Mouse (Mus musculus): Measurements from ENCODE around the gene Ski. TPM values are rescaled to one million over a fixed set of nuclear protein-coding genes. Genes with fewer than 3 reads are reported as not detected.

The Ski gene
- polyA plus RNA-seq, 1 experiment from 2014 or later = 21.0 TPM

- Histone ChIP-seq H3K4me3 (ENCODE audit: low read depth, low read length) (no peak overlapping the region), H3K9ac (ENCODE audit: low read depth, low read length) (no peak overlapping the region), H3K4me2 (replicated peaks; ENCODE audit: low read depth, low read length) (no peak overlapping the region), H3K9me3 (ENCODE audit: control insufficient read depth, low read length) (no peaks in the 10 kb centered on the region), H3K27me3 (ENCODE audit: control insufficient read depth, insufficient read depth, low read length) (no peaks in the 10 kb centered on the region), H3K4me1 (replicated peaks; ENCODE audit: control insufficient read depth, insufficient read depth, low read length) (peaks cover 10% of the 10 kb centered on the region), H3K27ac (ENCODE audit: low read depth, low read length) (no peak overlapping the region), H3K36me3 (ENCODE audit: control insufficient read depth, insufficient read depth, low read length) (no peaks in the 10 kb centered on the region)
- DNase-seq (ENCODE audit: low spot score) (no peak), ATAC-seq (ENCODE audit: low FRiP score) (no peak)
- WGBS = 79% methylated on average over 8 of the region's 8 CpGs
These were observed 73.3 kb downstream of the Ski start for GRCm38 (mm10) chr4:155148910-155149698.

DNA sequence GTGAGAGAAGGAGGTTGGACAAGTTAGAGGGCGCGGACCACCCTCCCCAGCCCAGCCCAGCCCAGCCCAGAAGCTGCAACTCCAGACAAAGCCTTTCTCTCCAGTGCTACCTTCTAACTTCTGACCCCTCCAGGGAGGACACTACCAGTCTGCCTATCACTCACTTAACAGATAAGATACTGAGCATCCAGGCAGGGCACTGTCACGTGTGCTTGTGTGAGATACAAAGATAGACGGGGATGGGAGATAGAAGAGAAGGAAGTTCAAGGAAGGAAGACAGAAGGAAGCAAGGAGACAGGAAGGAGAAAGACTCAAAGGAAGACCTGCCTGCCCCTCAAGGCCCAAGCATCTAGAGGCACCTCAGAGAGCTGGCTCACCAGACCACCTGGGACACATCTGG lies 73.9 kb downstream of the Ski start:
- H3K27me3 ChIP-seq (ENCODE audit: control insufficient read depth, insufficient read depth, low read length) = no peaks in the 10 kb centered on the region
- no peaks in the 10 kb centered on the region for H3K36me3 ChIP-seq (ENCODE audit: control insufficient read depth, insufficient read depth, low read length)
- ATAC-seq (ENCODE audit: low FRiP score) (no peak), DNase-seq (ENCODE audit: low spot score) (no peak)
- WGBS = 73% methylated on average over 4 of the region's 4 CpGs
- no peak overlapping the region for H3K9ac ChIP-seq (ENCODE audit: low read depth, low read length)
- no peak overlapping the region for H3K4me2 ChIP-seq (replicated peaks; ENCODE audit: low read depth, low read length)
- peaks cover 15% of the 10 kb centered on the region for H3K4me1 ChIP-seq (replicated peaks; ENCODE audit: control insufficient read depth, insufficient read depth, low read length)
- no peak overlapping the region for H3K4me3 ChIP-seq (ENCODE audit: low read depth, low read length)
- H3K27ac ChIP-seq (ENCODE audit: low read depth, low read length) = no peak overlapping the region
- H3K9me3 ChIP-seq (ENCODE audit: control insufficient read depth, low read length) = no peaks in the 10 kb centered on the region

DNA sequence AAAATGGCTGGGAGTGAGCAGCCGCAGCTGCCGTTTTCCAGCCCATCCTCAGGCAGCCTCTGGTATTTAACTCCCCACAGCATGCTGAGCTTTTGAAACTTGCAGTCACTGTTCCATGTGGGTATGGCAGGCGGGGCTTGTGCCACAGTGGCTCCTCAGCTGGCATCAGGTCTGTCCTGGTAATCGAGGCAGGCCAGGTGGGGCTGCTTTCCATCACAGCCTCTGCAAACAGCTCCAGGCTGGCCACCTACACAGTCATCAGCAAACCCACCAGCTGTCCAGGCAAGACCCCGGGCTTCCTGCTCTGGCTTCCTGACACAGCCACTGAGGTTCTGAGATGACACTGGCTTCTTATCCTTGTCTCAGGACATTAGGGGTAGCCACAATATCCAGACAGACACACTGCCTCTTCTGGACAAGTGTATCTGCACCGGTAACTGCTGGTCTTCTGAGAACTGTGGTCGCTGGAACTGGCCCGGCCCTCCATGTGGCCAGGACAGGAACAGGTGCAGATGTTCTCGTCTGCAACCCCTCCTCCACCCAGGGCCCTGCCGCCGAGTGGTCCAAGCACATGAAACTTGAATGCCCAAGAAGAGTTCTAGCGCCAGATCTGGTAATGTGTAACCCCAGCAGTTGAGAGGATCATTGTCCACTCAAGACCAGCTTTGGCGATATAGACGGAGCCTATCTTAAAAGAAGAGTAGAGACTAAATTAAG lies 76.1 kb downstream of the Ski start:
- DNase-seq (ENCODE audit: low spot score) = no peak
- no peak for ATAC-seq (ENCODE audit: low FRiP score)
- 73% methylated on average over 14 of the region's 14 CpGs for WGBS
- Histone ChIP-seq H3K27me3 (ENCODE audit: control insufficient read depth, insufficient read depth, low read length) (no peaks in the 10 kb centered on the region), H3K9ac (ENCODE audit: low read depth, low read length) (no peak overlapping the region), H3K27ac (ENCODE audit: low read depth, low read length) (no peak overlapping the region), H3K36me3 (ENCODE audit: control insufficient read depth, insufficient read depth, low read length) (no peaks in the 10 kb centered on the region), H3K4me1 (replicated peaks; ENCODE audit: control insufficient read depth, insufficient read depth, low read length) (peaks cover 15% of the 10 kb centered on the region), H3K4me3 (ENCODE audit: low read depth, low read length) (no peak overlapping the region), H3K9me3 (ENCODE audit: control insufficient read depth, low read length) (no peaks in the 10 kb centered on the region), H3K4me2 (replicated peaks; ENCODE audit: low read depth, low read length) (no peak overlapping the region)

DNA sequence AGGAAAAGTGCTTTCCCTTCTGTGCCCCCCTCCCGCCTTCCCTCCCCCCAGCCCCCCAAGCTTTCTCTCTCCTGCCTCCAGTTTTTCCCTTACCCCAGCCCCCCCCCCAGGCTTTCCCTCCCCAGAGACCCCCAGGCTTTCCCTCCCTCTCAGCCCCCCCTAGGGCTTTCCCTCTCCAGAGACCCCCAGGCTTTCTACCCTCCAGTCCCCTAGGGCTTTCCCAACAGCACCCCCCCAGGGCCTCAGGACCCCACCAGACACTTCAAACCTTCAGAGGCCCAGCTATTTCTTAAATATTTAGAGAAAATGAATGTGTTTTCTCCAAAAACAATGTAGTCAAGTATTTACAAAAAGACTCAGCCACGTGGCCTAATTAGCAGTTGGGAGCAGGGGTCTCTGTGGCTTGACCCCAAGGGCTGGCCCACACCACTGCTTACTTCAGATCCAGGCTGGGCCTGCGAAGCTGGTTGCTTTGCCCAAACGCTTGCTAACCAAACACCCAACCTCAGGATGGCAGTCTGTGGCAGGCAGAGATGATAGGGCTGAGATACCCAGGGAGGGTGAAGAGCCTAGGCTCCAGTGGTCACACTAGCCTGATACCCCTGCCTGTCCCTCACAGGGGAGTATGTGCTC lies 77.7 kb downstream of the Ski start:
- Histone ChIP-seq H3K4me1 (replicated peaks; ENCODE audit: control insufficient read depth, insufficient read depth, low read length) (peaks cover 7% of the 10 kb centered on the region), H3K9me3 (ENCODE audit: control insufficient read depth, low read length) (no peaks in the 10 kb centered on the region), H3K27me3 (ENCODE audit: control insufficient read depth, insufficient read depth, low read length) (no peaks in the 10 kb centered on the region), H3K27ac (ENCODE audit: low read depth, low read length) (peak overlapping the region; percentile 77), H3K4me2 (replicated peaks; ENCODE audit: low read depth, low read length) (no peak overlapping the region), H3K36me3 (ENCODE audit: control insufficient read depth, insufficient read depth, low read length) (no peaks in the 10 kb centered on the region), H3K4me3 (ENCODE audit: low read depth, low read length) (no peak overlapping the region), H3K9ac (ENCODE audit: low read depth, low read length) (no peak overlapping the region)
- ATAC-seq (ENCODE audit: low FRiP score) = no peak
- no peak for DNase-seq (ENCODE audit: low spot score)
- 53% methylated on average over 4 of the region's 4 CpGs for WGBS

DNA sequence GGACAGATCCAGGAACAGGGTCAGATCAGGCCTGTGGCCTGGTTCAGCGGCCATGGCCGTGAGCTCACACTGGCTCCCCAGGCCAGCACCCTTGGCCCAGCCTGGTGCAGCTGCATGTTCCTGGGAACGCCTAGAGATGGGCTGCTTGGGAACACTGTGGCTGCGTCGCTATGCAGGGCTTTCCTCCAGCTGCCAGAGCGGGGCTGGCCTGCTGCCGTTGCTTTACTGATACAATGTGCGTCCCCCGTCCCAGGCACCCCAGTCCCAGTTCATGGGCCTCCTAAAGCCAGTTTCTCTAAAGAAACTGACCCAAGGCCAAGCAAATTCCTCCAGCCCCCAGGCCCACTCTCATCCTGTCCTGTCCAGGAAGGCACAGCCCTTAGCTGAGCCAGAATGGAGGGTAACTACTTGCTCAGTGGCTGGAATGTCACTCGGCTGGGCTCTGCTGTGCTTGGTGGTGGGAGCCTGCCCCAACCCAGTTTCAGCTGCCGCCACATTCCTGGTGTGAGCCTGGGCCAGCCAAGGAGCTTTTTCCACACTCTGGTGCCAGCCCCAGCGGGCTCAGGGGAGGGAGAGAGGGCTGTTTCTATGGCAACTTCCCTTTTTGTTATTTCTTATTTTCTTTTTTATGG lies 78.4 kb downstream of the Ski start:
- peak overlapping the region; percentile 40; the same call in 1 of the 2 replicates for H3K9ac ChIP-seq (ENCODE audit: low read depth, low read length)
- peaks cover 7% of the 10 kb centered on the region for H3K4me1 ChIP-seq (replicated peaks; ENCODE audit: control insufficient read depth, insufficient read depth, low read length)
- H3K27me3 ChIP-seq (ENCODE audit: control insufficient read depth, insufficient read depth, low read length) = no peaks in the 10 kb centered on the region
- DNase-seq (ENCODE audit: low spot score) (peak; percentile 67), ATAC-seq (ENCODE audit: low FRiP score) (peak; percentile 66)
- H3K4me2 ChIP-seq (replicated peaks; ENCODE audit: low read depth, low read length) = no peak overlapping the region; the same call in 1 of the 2 replicates
- WGBS = 39% methylated on average over 12 of the region's 12 CpGs
- no peaks in the 10 kb centered on the region for H3K9me3 ChIP-seq (ENCODE audit: control insufficient read depth, low read length)
- no peaks in the 10 kb centered on the region for H3K36me3 ChIP-seq (ENCODE audit: control insufficient read depth, insufficient read depth, low read length)
- H3K27ac ChIP-seq (ENCODE audit: low read depth, low read length) = peak overlapping the region; percentile 77
- no peak overlapping the region for H3K4me3 ChIP-seq (ENCODE audit: low read depth, low read length)

- ATAC-seq (ENCODE audit: low FRiP score) = no peak
- Histone ChIP-seq H3K4me2 (replicated peaks; ENCODE audit: low read depth, low read length) (no peak overlapping the region), H3K27me3 (ENCODE audit: control insufficient read depth, insufficient read depth, low read length) (no peaks in the 10 kb centered on the region), H3K4me1 (replicated peaks; ENCODE audit: control insufficient read depth, insufficient read depth, low read length) (peaks cover 7% of the 10 kb centered on the region), H3K4me3 (ENCODE audit: low read depth, low read length) (no peak overlapping the region), H3K36me3 (ENCODE audit: control insufficient read depth, insufficient read depth, low read length) (no peaks in the 10 kb centered on the region), H3K27ac (ENCODE audit: low read depth, low read length) (peak overlapping the region; percentile 77), H3K9me3 (ENCODE audit: control insufficient read depth, low read length) (no peaks in the 10 kb centered on the region), H3K9ac (ENCODE audit: low read depth, low read length) (peak overlapping the region; percentile 40; the same call in 1 of the 2 replicates)
- no peak for DNase-seq (ENCODE audit: low spot score)
- WGBS = 49% methylated on average over 2 of the region's 2 CpGs
These were observed 79.0 kb downstream of the Ski start for GRCm38 (mm10) chr4:155143411-155143810.

GRCm38 (mm10) chr4:155142836-155143235 lies 79.6 kb downstream of the Ski start:
- no peaks in the 10 kb centered on the region for H3K36me3 ChIP-seq (ENCODE audit: control insufficient read depth, insufficient read depth, low read length)
- H3K4me1 ChIP-seq (replicated peaks; ENCODE audit: control insufficient read depth, insufficient read depth, low read length) = peaks cover 7% of the 10 kb centered on the region
- no peak for DNase-seq (ENCODE audit: low spot score)
- 94% methylated on average over 5 of the region's 5 CpGs for WGBS
- ATAC-seq (ENCODE audit: low FRiP score) = no peak
- H3K4me3 ChIP-seq (ENCODE audit: low read depth, low read length) = no peak overlapping the region
- no peaks in the 10 kb centered on the region for H3K9me3 ChIP-seq (ENCODE audit: control insufficient read depth, low read length)
- H3K9ac ChIP-seq (ENCODE audit: low read depth, low read length) = no peak overlapping the region
- H3K4me2 ChIP-seq (replicated peaks; ENCODE audit: low read depth, low read length) = no peak overlapping the region
- no peaks in the 10 kb centered on the region for H3K27me3 ChIP-seq (ENCODE audit: control insufficient read depth, insufficient read depth, low read length)
- H3K27ac ChIP-seq (ENCODE audit: low read depth, low read length) = no peak overlapping the region

DNA sequence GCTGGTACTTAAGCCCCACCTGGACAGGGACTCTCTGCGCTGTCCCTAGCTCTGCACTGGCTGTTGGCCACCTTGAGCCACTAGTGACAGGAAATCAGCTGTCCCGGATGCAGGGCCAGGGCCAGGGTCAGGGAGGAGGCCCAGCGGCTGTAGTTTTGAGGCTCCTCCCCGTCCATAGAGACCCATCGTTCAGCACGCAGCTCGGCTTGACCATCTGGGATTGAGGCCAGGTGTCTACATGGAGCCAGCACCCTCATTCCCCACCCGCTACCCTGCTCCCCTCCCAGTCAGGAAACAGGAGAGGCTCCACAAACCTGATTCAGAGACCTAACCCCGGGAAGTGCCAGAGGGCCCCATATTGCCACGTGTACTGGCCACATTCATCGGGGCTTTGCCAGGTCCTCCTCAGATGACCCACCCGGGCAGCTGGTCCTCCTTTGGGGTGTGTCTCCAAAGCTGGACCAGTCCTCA lies 81.6 kb downstream of the Ski start:
- H3K27me3 ChIP-seq (ENCODE audit: control insufficient read depth, insufficient read depth, low read length) = no peaks in the 10 kb centered on the region
- no peaks in the 10 kb centered on the region for H3K9me3 ChIP-seq (ENCODE audit: control insufficient read depth, low read length)
- no peak overlapping the region for H3K4me2 ChIP-seq (replicated peaks; ENCODE audit: low read depth, low read length)
- no peak overlapping the region for H3K9ac ChIP-seq (ENCODE audit: low read depth, low read length)
- H3K4me1 ChIP-seq (replicated peaks; ENCODE audit: control insufficient read depth, insufficient read depth, low read length) = peaks cover 9% of the 10 kb centered on the region
- ATAC-seq (ENCODE audit: low FRiP score) (no peak), DNase-seq (ENCODE audit: low spot score) (no peak)
- no peak overlapping the region for H3K27ac ChIP-seq (ENCODE audit: low read depth, low read length)
- 59% methylated on average over 12 of the region's 12 CpGs for whole genome bisulfite sequencing
- no peak overlapping the region for H3K4me3 ChIP-seq (ENCODE audit: low read depth, low read length)
- no peaks in the 10 kb centered on the region for H3K36me3 ChIP-seq (ENCODE audit: control insufficient read depth, insufficient read depth, low read length)

All from hindbrain, embryonic 11.5 days (tissue).